In the genomic region with DNA sequence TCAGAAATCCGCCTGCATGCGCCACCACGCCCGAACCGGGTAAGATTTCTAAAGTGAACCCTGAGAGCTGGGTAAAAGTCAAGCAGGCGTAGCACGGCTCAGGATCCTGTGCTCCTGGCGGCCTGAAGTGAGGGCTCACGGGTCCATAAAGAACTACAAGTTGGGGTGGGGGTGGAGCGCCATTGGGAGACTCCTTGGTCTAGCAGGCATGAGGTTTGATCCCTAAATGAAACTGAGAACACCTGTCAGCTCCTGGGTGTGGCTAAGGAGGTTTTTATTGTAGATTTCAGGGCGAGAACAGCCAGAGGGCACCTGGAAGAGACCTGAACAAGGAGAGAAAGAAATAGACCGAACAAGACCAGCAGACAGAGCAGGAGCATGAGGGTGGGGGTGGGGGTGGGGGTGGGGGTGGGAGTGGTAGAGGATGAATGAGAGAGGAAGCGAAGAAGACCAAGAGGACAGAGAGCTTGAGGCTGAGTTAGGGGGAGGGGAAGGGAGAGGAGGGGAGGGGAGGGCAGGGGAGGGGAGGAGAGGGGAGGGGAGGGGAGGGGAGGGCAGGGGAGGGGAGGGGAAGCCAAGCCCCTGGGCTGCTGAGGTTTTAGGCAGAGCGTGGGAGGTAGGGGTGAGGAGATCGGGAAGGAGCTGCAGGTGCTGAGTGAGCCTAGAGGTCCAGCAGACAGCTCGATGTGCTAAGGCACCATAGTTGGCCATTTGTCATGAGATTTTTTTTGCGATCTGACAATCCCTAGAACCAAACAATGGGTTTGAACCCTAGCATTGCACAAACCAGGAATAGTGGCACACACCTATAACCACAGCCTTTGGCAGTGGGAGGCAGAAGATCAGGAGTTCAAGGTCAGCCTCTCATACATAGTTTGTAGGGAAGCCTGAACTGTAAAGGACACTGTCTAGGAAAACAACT, we compare ENCODE assay signal across 22 mouse cellular contexts. TPM values are rescaled to one million over a fixed set of nuclear protein-coding genes. Genes with fewer than 3 reads are reported as not detected.
A peak's percentile ranks its signal among the peaks of the same experiment; 100 is the strongest.
DNase-seq lines count a peak whose midpoint lies in the region; ATAC-seq lines count a peak whose summit lies in the region.
"Had no signal": no experiment of that assay in that cellular context is flagged by ENCODE, and none has a peak within 500 bp of the region (broad histone marks: within the 10 kb centered on the region; RNA-seq: fewer than 3 reads in every experiment).

No protein-coding gene starts in this region.

- no peaks in the 10 kb centered on the region for H3K36me3 ChIP-seq in forebrain, embryonic 10.5 days (replicated peaks)
- H3K36me3 ChIP-seq in forebrain, embryonic 12.5 days (replicated peaks), result no peaks in the 10 kb centered on the region
- no peaks in the 10 kb centered on the region for H3K36me3 ChIP-seq in midbrain, embryonic 11.5 days (ENCODE audit: control insufficient read depth, insufficient read depth, low read length)
- H3K36me3 ChIP-seq in midbrain, embryonic 15.5 days (replicated peaks), result no peaks in the 10 kb centered on the region
- H3K36me3 ChIP-seq in liver, embryonic 11.5 days (ENCODE audit: control insufficient read depth, insufficient read depth, low read length), result no peaks in the 10 kb centered on the region
- H3K36me3 ChIP-seq: heart, embryonic 13.5 days had no signal

- H3K4me2 ChIP-seq in forebrain, embryonic 12.5 days, result no peak overlapping the region
- no peak overlapping the region for H3K4me2 ChIP-seq in midbrain, embryonic 11.5 days
- no peak overlapping the region for H3K4me2 ChIP-seq in midbrain, embryonic 15.5 days
- H3K4me2 ChIP-seq in liver, embryonic 11.5 days, result 0 out of 2 replicates have a peak overlapping the region, but pooled peaks have one; percentile 7
- H3K4me2 ChIP-seq: heart, embryonic 13.5 days; lung, embryonic 14.5 days had no signal

- no peak for ATAC-seq in forebrain, embryonic 12.5 days (ENCODE audit: low FRiP score)
- no peak for ATAC-seq in midbrain, embryonic 11.5 days (ENCODE audit: low FRiP score)
- no peak for ATAC-seq in midbrain, embryonic 15.5 days (replicated peaks)
- no peak for ATAC-seq in liver, embryonic 11.5 days (replicated peaks; ENCODE audit: low FRiP score)
- ATAC-seq: forebrain, embryonic 16.5 days; midbrain, embryonic 16.5 days had no signal

- peak overlapping the region; percentile 48; the same call in 1 of the 2 replicates for H3K27ac ChIP-seq in forebrain, embryonic 10.5 days
- H3K27ac ChIP-seq in forebrain, embryonic 12.5 days, result no peak overlapping the region
- H3K27ac ChIP-seq in midbrain, embryonic 11.5 days (ENCODE audit: low read depth, low read length), result no peak overlapping the region
- no peak overlapping the region for H3K27ac ChIP-seq in midbrain, embryonic 15.5 days
- H3K27ac ChIP-seq in liver, embryonic 11.5 days (ENCODE audit: low read depth, low read length), result no peak overlapping the region
- H3K27ac ChIP-seq: heart, embryonic 13.5 days; left cerebral cortex, adult 2 months had no signal

- no peak overlapping the region for H3K9ac ChIP-seq in forebrain, embryonic 12.5 days
- H3K9ac ChIP-seq in midbrain, embryonic 11.5 days (ENCODE audit: low read length), result no peak overlapping the region
- no peak overlapping the region for H3K9ac ChIP-seq in midbrain, embryonic 15.5 days
- H3K9ac ChIP-seq in liver, embryonic 11.5 days (ENCODE audit: low read depth, low read length), result no peak overlapping the region
- H3K9ac ChIP-seq: heart, embryonic 13.5 days; lung, embryonic 14.5 days had no signal

- DNase-seq in forebrain, embryonic 10.5 days (ENCODE audit: extremely low spot score, low spot score), result no peak
- peak; percentile 21 for DNase-seq in midbrain, embryonic 11.5 days (ENCODE audit: low spot score, missing footprints)
- no peak for DNase-seq in liver, embryonic 11.5 days (ENCODE audit: low spot score)
- DNase-seq in left cerebral cortex, postnatal 36 days (ENCODE audit: low spot score in 2 of 2), result no peak
- no peak for DNase-seq in lung, adult 18-20 months
- DNase-seq in ovary, adult 18-20 months (ENCODE audit: low spot score), result no peak

- 76% methylated on average over 16 of the region's 17 CpGs for WGBS in forebrain, embryonic 10.5 days
- 76% methylated on average over 16 of the region's 17 CpGs for WGBS in forebrain, embryonic 12.5 days
- 68% methylated on average over 16 of the region's 17 CpGs for WGBS in midbrain, embryonic 11.5 days
- WGBS in midbrain, embryonic 15.5 days, result 65% methylated on average over 16 of the region's 17 CpGs
- 64% methylated on average over 16 of the region's 17 CpGs for WGBS in liver, embryonic 11.5 days

- H3K4me3 ChIP-seq in forebrain, embryonic 10.5 days, result no peak overlapping the region
- H3K4me3 ChIP-seq in forebrain, embryonic 12.5 days (replicated peaks), result no peak overlapping the region
- H3K4me3 ChIP-seq in midbrain, embryonic 11.5 days (ENCODE audit: low read depth, low read length), result no peak overlapping the region
- H3K4me3 ChIP-seq in midbrain, embryonic 15.5 days, result no peak overlapping the region
- no peak overlapping the region for H3K4me3 ChIP-seq in liver, embryonic 11.5 days (ENCODE audit: low read depth, low read length)
- H3K4me3 ChIP-seq: erythroblast, embryonic 14.5 days; heart, embryonic 13.5 days; left cerebral cortex, adult 2 months had no signal

- peaks cover 37% of the 10 kb centered on the region for H3K4me1 ChIP-seq in forebrain, embryonic 10.5 days
- peaks cover 6% of the 10 kb centered on the region for H3K4me1 ChIP-seq in forebrain, embryonic 12.5 days
- H3K4me1 ChIP-seq in midbrain, embryonic 11.5 days (ENCODE audit: control insufficient read depth, insufficient read depth, low read length), result peaks cover 8% of the 10 kb centered on the region
- peaks cover 7% of the 10 kb centered on the region for H3K4me1 ChIP-seq in midbrain, embryonic 15.5 days
- H3K4me1 ChIP-seq in liver, embryonic 11.5 days (replicated peaks; ENCODE audit: control insufficient read depth, insufficient read depth, low read length), result peaks cover 23% of the 10 kb centered on the region

- intact Hi-C loops in left cerebral cortex, postnatal 36 days (cut with DNase I), result loop anchor here (5.0 kb wide), 1 partner anchor 141 kb away; the partner anchor contains the start of gene Hectd3

- H3K27me3 ChIP-seq in forebrain, embryonic 10.5 days (ENCODE audit: poor library complexity, severe bottlenecking), result peaks cover 11% of the 10 kb centered on the region
- peaks cover 17% of the 10 kb centered on the region for H3K27me3 ChIP-seq in forebrain, embryonic 12.5 days
- H3K27me3 ChIP-seq in midbrain, embryonic 11.5 days (ENCODE audit: control insufficient read depth, insufficient read depth, low read length), result no peaks in the 10 kb centered on the region; the same call in 1 of the 2 replicates
- no peaks in the 10 kb centered on the region for H3K27me3 ChIP-seq in midbrain, embryonic 15.5 days (replicated peaks)
- H3K27me3 ChIP-seq in liver, embryonic 11.5 days (replicated peaks; ENCODE audit: control insufficient read depth, insufficient read depth, low read length), result peaks cover under 1% of the 10 kb centered on the region; the same call in 1 of the 2 replicates

- no peaks in the 10 kb centered on the region for H3K9me3 ChIP-seq in forebrain, embryonic 10.5 days
- H3K9me3 ChIP-seq in forebrain, embryonic 12.5 days, result no peaks in the 10 kb centered on the region
- no peaks in the 10 kb centered on the region for H3K9me3 ChIP-seq in midbrain, embryonic 11.5 days (ENCODE audit: control insufficient read depth, low read length)
- no peaks in the 10 kb centered on the region for H3K9me3 ChIP-seq in midbrain, embryonic 15.5 days
- no peaks in the 10 kb centered on the region for H3K9me3 ChIP-seq in liver, embryonic 11.5 days (ENCODE audit: control insufficient read depth, low read length)
- H3K9me3 ChIP-seq: heart, embryonic 13.5 days had no signal

RNA-seq across cellular contexts. Expression of gene Plk3, which starts 4.8 kb away (rescaled TPM):
- 12.8 and 14.0 TPM in 2 replicates for polyA plus RNA-seq in forebrain, embryonic 10.5 days (2016; fragmentation: Nextera tagmentation; extraction: Ambion mirVana)
- 17.7 and 23.1 TPM in 2 replicates for polyA plus RNA-seq in forebrain, embryonic 12.5 days (2016; fragmentation: Nextera tagmentation; extraction: Ambion mirVana)
- 28.0 and 32.8 TPM in 2 replicates for polyA plus RNA-seq in midbrain, embryonic 11.5 days (2014; fragmentation: Nextera tagmentation; extraction: Ambion mirVana)
- polyA plus RNA-seq in midbrain, embryonic 15.5 days (2015; fragmentation: Nextera tagmentation; extraction: Ambion mirVana), result 19.1 and 19.3 TPM in 2 replicates
- 2.4 and 2.5 TPM in 2 replicates for polyA plus RNA-seq in liver, embryonic 11.5 days (2014; fragmentation: Nextera tagmentation; extraction: Ambion mirVana)
- total RNA-seq in left cerebral cortex, postnatal 36 days (2021), result 10 to 100 TPM; 12.0 to 13.9 TPM

RNA-seq across cellular contexts. Expression of gene Tctex1d4, which starts 12.0 kb away (rescaled TPM):
- polyA plus RNA-seq in forebrain, embryonic 10.5 days (2016; fragmentation: Nextera tagmentation; extraction: Ambion mirVana), result not detected in 2 replicates
- not detected in 2 replicates for polyA plus RNA-seq in forebrain, embryonic 12.5 days (2016; fragmentation: Nextera tagmentation; extraction: Ambion mirVana)
- polyA plus RNA-seq in midbrain, embryonic 11.5 days (2014; fragmentation: Nextera tagmentation; extraction: Ambion mirVana), result not detected in 2 replicates
- polyA plus RNA-seq in midbrain, embryonic 15.5 days (2015; fragmentation: Nextera tagmentation; extraction: Ambion mirVana), result 0.42 TPM in 1 of 2 replicates, not detected in the other
- polyA plus RNA-seq in liver, embryonic 11.5 days (2014; fragmentation: Nextera tagmentation; extraction: Ambion mirVana), result not detected in 2 replicates
- total RNA-seq in left cerebral cortex, postnatal 36 days (2021), result not detected
- total RNA-seq: adrenal gland, postnatal 10 days; gastrocnemius, adult 18-20 months; granulocyte monocyte progenitor cell, adult 5-6 weeks; heart, postnatal 36 days; left cerebral cortex, adult 2 months had no signal
- polyA plus RNA-seq: embryonic facial prominence, embryonic 11.5 days; erythroblast, embryonic 14.5 days; heart, embryonic 13.5 days; kidney, embryonic 16.5 days; limb, embryonic 11.5 days; lung, embryonic 14.5 days; neural tube, embryonic 11.5 days had no signal

RNA-seq across cellular contexts. Expression of gene Btbd19, which starts 13.0 kb away (rescaled TPM):
- 4.9 and 5.3 TPM in 2 replicates for polyA plus RNA-seq in forebrain, embryonic 10.5 days (2016; fragmentation: Nextera tagmentation; extraction: Ambion mirVana)
- 3.2 and 5.2 TPM in 2 replicates for polyA plus RNA-seq in forebrain, embryonic 12.5 days (2016; fragmentation: Nextera tagmentation; extraction: Ambion mirVana)
- 2.7 and 3.8 TPM in 2 replicates for polyA plus RNA-seq in midbrain, embryonic 11.5 days (2014; fragmentation: Nextera tagmentation; extraction: Ambion mirVana)
- polyA plus RNA-seq in midbrain, embryonic 15.5 days (2015; fragmentation: Nextera tagmentation; extraction: Ambion mirVana), result 3.9 and 4.3 TPM in 2 replicates
- polyA plus RNA-seq in liver, embryonic 11.5 days (2014; fragmentation: Nextera tagmentation; extraction: Ambion mirVana), result 8.3 and 8.5 TPM in 2 replicates
- 10 to 100 TPM; 12.2 to 12.5 TPM for total RNA-seq in left cerebral cortex, postnatal 36 days (2021)

RNA-seq across cellular contexts. Expression of gene Rps8, which starts 17.5 kb away (rescaled TPM):
- polyA plus RNA-seq in forebrain, embryonic 10.5 days (2016; fragmentation: Nextera tagmentation; extraction: Ambion mirVana), result 878 and 901 TPM in 2 replicates
- polyA plus RNA-seq in forebrain, embryonic 12.5 days (2016; fragmentation: Nextera tagmentation; extraction: Ambion mirVana), result 668 and 669 TPM in 2 replicates
- polyA plus RNA-seq in midbrain, embryonic 11.5 days (2014; fragmentation: Nextera tagmentation; extraction: Ambion mirVana), result 780 and 794 TPM in 2 replicates
- polyA plus RNA-seq in midbrain, embryonic 15.5 days (2015; fragmentation: Nextera tagmentation; extraction: Ambion mirVana), result 430 and 431 TPM in 2 replicates
- 1,349 and 1,481 TPM in 2 replicates for polyA plus RNA-seq in liver, embryonic 11.5 days (2014; fragmentation: Nextera tagmentation; extraction: Ambion mirVana)
- 100 to 1,000 TPM; 465 to 510 TPM for total RNA-seq in left cerebral cortex, postnatal 36 days (2021)

RNA-seq across cellular contexts. Expression of gene Ptch2, which starts 42.7 kb away (rescaled TPM):
- polyA plus RNA-seq in forebrain, embryonic 10.5 days (2016; fragmentation: Nextera tagmentation; extraction: Ambion mirVana), result 7.3 TPM in 2 replicates
- polyA plus RNA-seq in forebrain, embryonic 12.5 days (2016; fragmentation: Nextera tagmentation; extraction: Ambion mirVana), result 5.9 and 6.7 TPM in 2 replicates
- 3.6 and 5.0 TPM in 2 replicates for polyA plus RNA-seq in midbrain, embryonic 11.5 days (2014; fragmentation: Nextera tagmentation; extraction: Ambion mirVana)
- 7.7 and 9.0 TPM in 2 replicates for polyA plus RNA-seq in midbrain, embryonic 15.5 days (2015; fragmentation: Nextera tagmentation; extraction: Ambion mirVana)
- polyA plus RNA-seq in liver, embryonic 11.5 days (2014; fragmentation: Nextera tagmentation; extraction: Ambion mirVana), result 1.4 and 1.8 TPM in 2 replicates
- 1 to 10 TPM; 1.4 to 1.9 TPM for total RNA-seq in left cerebral cortex, postnatal 36 days (2021)
